Mouse (Mus musculus): ENCODE measurements at regions not wholly inside any gene's neighbourhood (a gene's known extent, or its start where the extent isn't known, plus 50 kb on each side); places are given as distances from the start of the nearest gene placed in this dataset.

DNA sequence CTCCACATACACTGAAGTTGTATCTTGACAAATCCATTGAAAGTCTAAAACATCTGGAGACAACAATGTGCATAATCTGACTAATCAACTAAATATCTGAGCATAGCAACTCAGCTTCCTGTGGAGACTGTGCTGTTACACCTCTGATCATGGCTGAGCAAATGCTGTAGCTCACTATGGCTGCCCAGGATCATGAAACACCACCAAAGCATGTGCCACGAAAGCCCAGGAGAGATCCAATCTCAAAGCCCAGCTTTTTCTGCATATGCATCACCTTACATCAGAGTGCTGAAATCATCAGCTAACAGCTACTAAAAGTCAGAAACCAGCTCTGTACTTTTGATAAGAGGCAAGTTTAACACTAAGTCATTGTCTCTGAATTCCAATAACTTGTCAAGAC is 313.3 kb upstream of the Htr2a start:
- Histone ChIP-seq H3K9me3 (ENCODE audit: control insufficient read depth, low read length) (no peaks in the 10 kb centered on the region), H3K4me2 (ENCODE audit: low read depth, low read length, severe bottlenecking) (no peak overlapping the region), H3K36me3 (ENCODE audit: control insufficient read depth, insufficient read depth, low read length) (no peaks in the 10 kb centered on the region), H3K4me1 (replicated peaks; ENCODE audit: control insufficient read depth, insufficient read depth, low read length) (no peaks in the 10 kb centered on the region), H3K4me3 (ENCODE audit: low read depth, low read length) (no peak overlapping the region), H3K27ac (ENCODE audit: low read depth, low read length) (no peak overlapping the region), H3K27me3 (ENCODE audit: control insufficient read depth, insufficient read depth, low read length) (no peaks in the 10 kb centered on the region), H3K9ac (ENCODE audit: low read length) (no peak overlapping the region)
- ATAC-seq (replicated peaks; ENCODE audit: low FRiP score) = no peak
- DNase-seq (ENCODE audit: low spot score) = no peak
- 86% methylated on average over 1 of the region's 1 CpGs for WGBS

DNA sequence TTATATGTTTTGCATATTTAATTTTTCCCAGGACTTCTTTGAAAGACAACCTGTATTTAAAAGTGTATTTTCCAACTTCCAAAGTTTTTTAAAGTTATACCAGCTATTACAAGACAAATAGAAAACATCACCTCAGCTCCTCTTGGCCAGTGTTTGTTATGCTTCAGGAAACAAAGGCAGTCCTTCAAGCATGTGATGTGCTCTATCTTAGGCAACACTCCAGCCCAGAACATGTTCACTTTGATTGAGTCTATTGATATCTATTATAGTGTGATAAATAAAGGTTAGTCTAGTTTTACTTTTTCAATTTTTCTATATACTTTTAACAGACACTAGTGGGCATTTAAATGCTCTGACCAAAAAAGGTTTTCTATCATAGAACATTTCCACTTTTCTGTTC is 289.9 kb upstream of the Htr2a start:
- Histone ChIP-seq H3K36me3 (ENCODE audit: control insufficient read depth, insufficient read depth, low read length) (no peaks in the 10 kb centered on the region), H3K4me2 (ENCODE audit: low read depth, low read length, severe bottlenecking) (no peak overlapping the region), H3K4me1 (replicated peaks; ENCODE audit: control insufficient read depth, insufficient read depth, low read length) (no peaks in the 10 kb centered on the region), H3K9me3 (ENCODE audit: control insufficient read depth, low read length) (no peaks in the 10 kb centered on the region), H3K27me3 (ENCODE audit: control insufficient read depth, insufficient read depth, low read length) (no peaks in the 10 kb centered on the region), H3K4me3 (ENCODE audit: low read depth, low read length) (no peak overlapping the region), H3K9ac (ENCODE audit: low read length) (no peak overlapping the region), H3K27ac (ENCODE audit: low read depth, low read length) (no peak overlapping the region)
- DNase-seq (ENCODE audit: low spot score) (no peak), ATAC-seq (replicated peaks; ENCODE audit: low FRiP score) (0 out of 2 replicates have a peak, but pooled peaks have one; percentile 51)

- no peak for DNase-seq (ENCODE audit: low spot score)
- ATAC-seq (replicated peaks; ENCODE audit: low FRiP score) = no peak
- Histone ChIP-seq H3K27me3 (ENCODE audit: control insufficient read depth, insufficient read depth, low read length) (no peaks in the 10 kb centered on the region), H3K4me2 (ENCODE audit: low read depth, low read length, severe bottlenecking) (no peak overlapping the region), H3K36me3 (ENCODE audit: control insufficient read depth, insufficient read depth, low read length) (no peaks in the 10 kb centered on the region), H3K4me3 (ENCODE audit: low read depth, low read length) (no peak overlapping the region), H3K9me3 (ENCODE audit: control insufficient read depth, low read length) (no peaks in the 10 kb centered on the region), H3K4me1 (replicated peaks; ENCODE audit: control insufficient read depth, insufficient read depth, low read length) (no peaks in the 10 kb centered on the region), H3K9ac (ENCODE audit: low read length) (no peak overlapping the region), H3K27ac (ENCODE audit: low read depth, low read length) (no peak overlapping the region)
- WGBS = 53% methylated on average over 1 of the region's 1 CpGs
These were observed 288.4 kb upstream of the Htr2a start for GRCm38 (mm10) chr14:74352286-74352685.

DNA sequence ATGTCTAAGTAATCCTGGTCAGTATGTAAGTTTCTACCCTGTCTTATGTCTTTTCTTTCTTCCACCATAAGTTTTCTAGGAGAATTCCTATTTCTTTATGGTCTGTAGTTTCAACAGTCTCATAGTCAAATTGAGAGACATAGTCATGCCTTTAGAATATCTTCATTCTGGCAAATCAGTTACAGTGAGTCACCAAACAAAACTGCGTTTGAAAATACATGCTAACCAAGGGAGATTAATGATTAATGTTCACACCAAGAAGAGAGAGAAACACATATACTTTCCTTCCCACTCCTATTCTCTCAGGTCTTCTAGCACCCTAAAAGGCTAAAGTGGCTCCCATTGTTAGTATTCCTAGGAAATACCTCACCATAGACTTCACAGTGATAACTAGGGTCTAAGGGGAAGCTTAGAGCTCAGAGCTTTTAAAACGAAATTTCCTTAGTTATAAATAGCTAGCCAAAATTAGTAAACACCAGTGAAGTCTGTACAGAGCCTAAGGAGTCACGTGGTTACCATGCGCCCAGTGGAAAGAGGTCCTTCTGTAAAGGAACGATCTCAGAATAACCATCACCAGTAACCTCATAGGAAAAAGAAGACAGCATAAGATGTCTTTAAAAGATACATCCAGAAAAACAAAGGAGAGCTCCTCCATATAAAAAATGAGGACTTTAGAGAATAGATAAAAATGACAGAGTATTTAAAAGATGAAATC is 281.8 kb upstream of the Htr2a start:
- Histone ChIP-seq H3K36me3 (ENCODE audit: control insufficient read depth, insufficient read depth, low read length) (no peaks in the 10 kb centered on the region), H3K9me3 (ENCODE audit: control insufficient read depth, low read length) (no peaks in the 10 kb centered on the region), H3K27ac (ENCODE audit: low read depth, low read length) (no peak overlapping the region), H3K4me1 (replicated peaks; ENCODE audit: control insufficient read depth, insufficient read depth, low read length) (no peaks in the 10 kb centered on the region), H3K4me3 (ENCODE audit: low read depth, low read length) (no peak overlapping the region), H3K4me2 (ENCODE audit: low read depth, low read length, severe bottlenecking) (no peak overlapping the region), H3K27me3 (ENCODE audit: control insufficient read depth, insufficient read depth, low read length) (no peaks in the 10 kb centered on the region), H3K9ac (ENCODE audit: low read length) (no peak overlapping the region)
- 86% methylated on average over 5 of the region's 5 CpGs for WGBS
- no peak for ATAC-seq (replicated peaks; ENCODE audit: low FRiP score)
- no peak for DNase-seq (ENCODE audit: low spot score)

DNA sequence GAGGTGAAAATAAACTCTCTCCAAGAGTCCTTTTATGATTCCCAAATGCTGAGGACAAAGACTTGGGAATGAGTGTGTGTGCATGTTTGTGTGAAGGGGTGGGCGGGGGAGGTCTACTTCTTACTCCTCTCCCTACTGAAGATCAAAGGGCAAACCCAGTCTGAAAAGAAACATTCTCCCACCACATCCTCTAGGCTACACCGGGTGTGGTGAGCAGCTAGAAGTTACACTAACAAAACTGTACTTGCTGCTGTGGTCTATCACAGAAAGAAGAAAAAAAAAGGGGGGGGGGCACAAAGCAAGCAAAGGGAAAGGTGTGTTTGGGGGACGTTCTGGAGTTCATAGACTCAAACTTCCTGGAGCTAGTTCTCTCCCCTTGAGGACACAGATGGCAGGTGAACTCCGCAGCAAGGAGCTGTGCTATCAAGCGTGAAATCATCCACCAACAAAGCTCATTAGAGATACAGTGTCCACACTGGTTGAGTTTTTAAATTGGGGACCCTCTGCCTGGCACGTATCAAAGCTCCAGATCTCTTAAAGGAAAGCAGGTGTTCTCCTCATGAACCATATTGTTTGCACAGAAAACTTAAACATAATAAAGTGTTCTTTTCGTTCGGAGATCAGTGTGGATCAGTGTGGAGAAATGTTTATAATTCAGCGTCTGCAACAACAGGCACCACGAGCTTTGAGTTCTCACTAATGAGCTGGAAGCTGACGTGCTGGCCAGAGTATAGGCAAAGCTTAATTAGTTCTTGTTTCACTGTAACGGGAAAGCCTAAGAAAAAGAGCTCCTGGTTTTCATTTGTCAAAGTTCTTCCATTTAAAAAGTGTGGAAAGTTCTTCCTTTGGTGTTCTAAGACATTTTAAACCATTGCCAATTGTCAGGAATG is 280.7 kb upstream of the Htr2a start:
- Histone ChIP-seq H3K27ac (ENCODE audit: low read depth, low read length) (no peak overlapping the region), H3K4me1 (replicated peaks; ENCODE audit: control insufficient read depth, insufficient read depth, low read length) (no peaks in the 10 kb centered on the region), H3K27me3 (ENCODE audit: control insufficient read depth, insufficient read depth, low read length) (no peaks in the 10 kb centered on the region), H3K9me3 (ENCODE audit: control insufficient read depth, low read length) (no peaks in the 10 kb centered on the region), H3K4me2 (ENCODE audit: low read depth, low read length, severe bottlenecking) (peak overlapping the region; percentile 31; the same call in 1 of the 2 replicates), H3K4me3 (ENCODE audit: low read depth, low read length) (peak overlapping the region; percentile 3; the same call in 1 of the 2 replicates), H3K36me3 (ENCODE audit: control insufficient read depth, insufficient read depth, low read length) (no peaks in the 10 kb centered on the region), H3K9ac (ENCODE audit: low read length) (no peak overlapping the region)
- ATAC-seq (replicated peaks; ENCODE audit: low FRiP score) (peak; percentile 89), DNase-seq (ENCODE audit: low spot score) (peak; percentile 56)
- WGBS = 24% methylated on average over 12 of the region's 12 CpGs

DNA sequence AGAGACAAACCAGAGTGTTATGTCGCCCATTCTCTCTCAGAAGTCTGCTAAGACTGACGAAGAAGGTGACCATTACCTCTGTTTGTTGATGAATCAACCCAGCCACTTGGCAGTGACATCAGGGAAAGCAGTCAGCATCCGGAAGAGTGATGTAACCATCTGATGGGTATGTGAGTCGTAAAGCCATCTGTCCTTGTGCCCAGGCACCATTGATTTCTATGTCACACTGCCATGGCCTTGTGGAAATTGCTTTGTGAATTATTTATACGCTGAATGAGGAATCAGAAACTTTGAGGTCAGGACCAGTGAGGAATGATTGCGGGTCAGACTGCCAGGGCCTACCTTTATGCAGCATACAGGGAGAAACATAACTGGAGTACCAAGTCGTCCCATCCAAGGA is 256.2 kb upstream of the Htr2a start:
- DNase-seq (ENCODE audit: low spot score) (no peak), ATAC-seq (replicated peaks; ENCODE audit: low FRiP score) (no peak)
- no peak overlapping the region for H3K27ac ChIP-seq (ENCODE audit: low read depth, low read length)
- no peaks in the 10 kb centered on the region for H3K9me3 ChIP-seq (ENCODE audit: control insufficient read depth, low read length)
- H3K9ac ChIP-seq (ENCODE audit: low read length) = no peak overlapping the region
- no peak overlapping the region for H3K4me2 ChIP-seq (ENCODE audit: low read depth, low read length, severe bottlenecking)
- no peaks in the 10 kb centered on the region for H3K36me3 ChIP-seq (ENCODE audit: control insufficient read depth, insufficient read depth, low read length)
- 89% methylated on average over 7 of the region's 7 CpGs for WGBS
- no peaks in the 10 kb centered on the region for H3K4me1 ChIP-seq (replicated peaks; ENCODE audit: control insufficient read depth, insufficient read depth, low read length)
- no peaks in the 10 kb centered on the region for H3K27me3 ChIP-seq (ENCODE audit: control insufficient read depth, insufficient read depth, low read length)
- H3K4me3 ChIP-seq (ENCODE audit: low read depth, low read length) = no peak overlapping the region

DNA sequence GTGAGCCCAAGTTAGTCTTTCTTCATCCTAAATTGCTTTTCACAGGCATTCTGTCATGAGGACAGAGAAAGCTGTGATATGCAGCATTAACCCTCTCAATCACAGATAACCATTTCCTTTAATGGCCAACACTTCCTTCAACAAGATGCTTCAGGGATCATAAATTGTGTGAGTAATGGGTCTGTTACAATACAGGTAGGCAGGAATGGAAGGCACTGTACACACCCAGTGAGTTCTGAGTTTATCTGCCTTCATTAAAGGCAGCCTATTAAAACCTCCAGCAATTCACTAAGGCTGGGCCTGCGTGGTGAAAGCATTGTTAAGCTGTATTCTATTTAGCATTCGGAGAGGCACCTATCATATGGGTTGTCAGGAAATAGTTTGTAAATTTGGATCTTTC is 248.2 kb upstream of the Htr2a start:
- DNase-seq (ENCODE audit: low spot score) (no peak), ATAC-seq (replicated peaks; ENCODE audit: low FRiP score) (no peak)
- no peak overlapping the region for H3K9ac ChIP-seq (ENCODE audit: low read length)
- H3K27ac ChIP-seq (ENCODE audit: low read depth, low read length) = no peak overlapping the region
- no peaks in the 10 kb centered on the region for H3K36me3 ChIP-seq (ENCODE audit: control insufficient read depth, insufficient read depth, low read length)
- no peaks in the 10 kb centered on the region for H3K9me3 ChIP-seq (ENCODE audit: control insufficient read depth, low read length)
- H3K27me3 ChIP-seq (ENCODE audit: control insufficient read depth, insufficient read depth, low read length) = no peaks in the 10 kb centered on the region
- H3K4me1 ChIP-seq (replicated peaks; ENCODE audit: control insufficient read depth, insufficient read depth, low read length) = no peaks in the 10 kb centered on the region
- WGBS = 78% methylated on average over 2 of the region's 2 CpGs
- H3K4me3 ChIP-seq (ENCODE audit: low read depth, low read length) = no peak overlapping the region
- no peak overlapping the region for H3K4me2 ChIP-seq (ENCODE audit: low read depth, low read length, severe bottlenecking)

DNA sequence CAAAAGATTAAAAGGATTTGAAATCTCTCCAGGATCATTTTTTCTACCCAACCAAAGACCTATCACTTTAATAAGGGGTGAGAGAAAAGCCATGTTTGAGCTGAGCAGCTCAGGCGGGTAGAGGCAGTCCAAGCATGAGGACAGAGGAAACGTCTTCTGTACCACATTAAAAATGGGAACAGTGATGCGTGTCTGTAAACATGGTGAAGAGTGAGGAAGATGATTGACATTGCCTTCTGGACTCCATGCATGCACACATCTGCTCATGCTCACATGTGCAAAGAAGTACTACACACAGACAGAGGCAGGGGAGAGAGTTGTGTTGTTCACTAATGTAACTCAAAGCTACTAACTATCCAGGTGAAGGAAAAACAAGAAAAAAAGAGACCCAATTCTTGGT is 243.4 kb upstream of the Htr2a start:
- H3K4me2 ChIP-seq (ENCODE audit: low read depth, low read length, severe bottlenecking) = no peak overlapping the region
- 90% methylated on average over 3 of the region's 3 CpGs for WGBS
- H3K9me3 ChIP-seq (ENCODE audit: control insufficient read depth, low read length) = no peaks in the 10 kb centered on the region
- no peak for DNase-seq (ENCODE audit: low spot score)
- no peak overlapping the region for H3K27ac ChIP-seq (ENCODE audit: low read depth, low read length)
- no peak overlapping the region for H3K4me3 ChIP-seq (ENCODE audit: low read depth, low read length)
- H3K36me3 ChIP-seq (ENCODE audit: control insufficient read depth, insufficient read depth, low read length) = no peaks in the 10 kb centered on the region
- no peak overlapping the region for H3K9ac ChIP-seq (ENCODE audit: low read length)
- no peak for ATAC-seq (replicated peaks; ENCODE audit: low FRiP score)
- H3K4me1 ChIP-seq (replicated peaks; ENCODE audit: control insufficient read depth, insufficient read depth, low read length) = no peaks in the 10 kb centered on the region
- H3K27me3 ChIP-seq (ENCODE audit: control insufficient read depth, insufficient read depth, low read length) = no peaks in the 10 kb centered on the region
